Mouse (Mus musculus) spleen, adult 2 months (tissue): ENCODE results near the gene Efna5. TPM values are rescaled to one million over a fixed set of nuclear protein-coding genes. Genes with fewer than 3 reads are reported as not detected.

ENCODE experiments used
- DNase-seq, 2 experiments: peaks; one replicate each; pipeline versions ENCODE4 v3.0.0 to v3.0.0-alpha.2; 2012 to 2021; ENCODE audit warnings: low spot score in 2 of 2, low read depth in 1 of 2
- H3K27ac ChIP-seq: fragments of 200-500 bp; 2 replicates; pipeline ENCODE4 v1.5.1; 2012; ENCODE audit warnings: low read length, inconsistent platforms; ENCODE audit not compliant: insufficient read depth
- H3K27me3 ChIP-seq: fragments of 200-500 bp; 2 replicates; pipeline ENCODE4 v1.6.1; 2012; ENCODE audit warnings: mild to moderate bottlenecking, moderate library complexity, low read length, inconsistent platforms; ENCODE audit not compliant: control insufficient read depth, insufficient read depth
- H3K36me3 ChIP-seq: fragments of 200-500 bp; 2 replicates; pipeline ENCODE4 v1.6.1; 2012; ENCODE audit warnings: mild to moderate bottlenecking, low read length, inconsistent platforms; ENCODE audit not compliant: control insufficient read depth, insufficient read depth
- H3K4me1 ChIP-seq: fragments of 200-500 bp; 2 replicates; pipeline ENCODE4 v1.6.1; 2011; ENCODE audit warnings: inconsistent platforms; ENCODE audit not compliant: control insufficient read depth, insufficient read depth, insufficient read length
- H3K4me3 ChIP-seq: fragments of 200-500 bp; 2 replicates; pipeline ENCODE4 v1.5.1; 2011; ENCODE audit warnings: mild to moderate bottlenecking, inconsistent platforms; ENCODE audit not compliant: insufficient read depth, insufficient read length; ENCODE audit errors: extremely low read depth
- CTCF ChIP-seq: fragments of 200-500 bp; IDR thresholded peaks from 2 replicates; pipeline ENCODE4 v1.5.1; 2011; ENCODE audit warnings: mild to moderate bottlenecking, inconsistent platforms; ENCODE audit not compliant: insufficient read depth, insufficient read length, insufficient replicate concordance; ENCODE audit errors: extremely low read depth
- POLR2A ChIP-seq: fragments of 200-500 bp; IDR thresholded peaks from 2 replicates; pipeline ENCODE4 v1.6.1; 2011; ENCODE audit warnings: low read depth, low read length, inconsistent platforms
- whole genome bisulfite sequencing: fragments of 180-500 bp; shearing (Covaris S2); methylation state at CpG from one replicate; pipeline ENCODE4 v1.1.7; 2018; 5-methylcytosine and 5-hydroxymethylcytosine counted together
- polyA plus RNA-seq: library from polyadenylated mRNA; depleted of rRNA; stranded (reverse); fragments of >200 nt; gene quantifications from 2 replicates; pipeline ENCODE4 v1.2.3, GENCODE M21; 2012; rRNA removed

Gene Efna5
- polyA plus RNA-seq = 0.12 and 0.30 TPM in 2 replicates

DNA sequence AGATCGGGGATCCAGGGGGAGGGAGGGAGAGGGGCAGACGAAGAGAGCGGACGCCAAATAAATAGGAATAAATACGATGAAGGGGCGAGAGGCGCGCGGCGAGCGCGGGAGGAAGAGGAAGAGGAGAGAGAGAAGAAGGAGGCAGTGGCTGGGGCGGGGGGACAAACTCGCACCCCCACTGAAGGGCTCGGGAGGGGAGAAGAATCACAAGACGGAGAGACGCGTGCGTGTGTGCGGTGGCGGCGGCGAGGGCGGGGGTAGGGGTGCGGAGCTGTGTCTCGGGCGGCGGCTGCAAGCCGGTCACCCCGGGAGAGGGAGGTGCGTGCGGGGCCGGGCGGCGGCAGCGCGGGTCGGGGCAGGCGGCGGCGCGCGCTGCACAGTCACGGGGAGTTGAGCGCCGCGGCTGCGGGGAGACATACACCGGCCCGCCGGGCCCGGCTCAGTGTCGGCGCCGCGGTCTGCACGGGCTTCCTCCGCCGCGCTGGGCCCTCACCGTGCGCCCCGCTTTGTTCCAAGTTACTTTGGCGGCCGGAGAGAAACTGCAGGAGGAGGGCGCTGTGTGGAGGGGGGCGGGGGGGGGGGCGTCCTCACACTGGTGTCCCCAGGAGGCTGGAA lies at the start of gene Efna5:
Efna5 (minus strand) TSS at position 142 of the 615 bp plus-strand sequence.
- no peak within 1 kb of the TSS for H3K27ac ChIP-seq
- H3K27me3 ChIP-seq = peaks cover 39% of the 10 kb centered on the region
- peak within 1 kb of the TSS; percentile 58 for H3K4me3 ChIP-seq
- no peak for DNase-seq
- H3K4me1 ChIP-seq = peaks cover 12% of the 10 kb centered on the region
- TF ChIP-seq CTCF (no peak), POLR2A (no peak)
- WGBS = under 1% methylated on average over 46 of the region's 68 CpGs
- no peaks in the 10 kb centered on the region for H3K36me3 ChIP-seq

DNA sequence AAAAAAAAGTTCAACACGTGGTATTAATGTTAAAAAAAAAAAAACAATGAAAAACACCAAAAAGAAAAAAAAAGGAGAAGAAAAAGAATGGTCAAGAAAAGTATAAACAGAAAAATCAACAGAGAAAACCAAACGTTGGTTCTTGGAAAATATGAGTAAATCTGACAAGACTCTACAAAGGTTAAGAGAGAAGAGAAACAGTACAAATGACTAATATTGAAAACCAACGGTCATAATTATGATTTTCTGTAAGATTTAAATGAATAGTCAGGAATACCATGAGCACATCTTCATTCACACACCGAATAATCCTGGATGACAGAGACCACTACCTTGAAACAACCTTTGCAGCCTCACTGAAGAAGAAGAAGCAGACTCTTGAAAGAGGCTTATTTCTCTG lies 34.2 kb upstream of the Efna5 start:
- H3K27ac ChIP-seq = no peak overlapping the region
- H3K4me1 ChIP-seq = no peaks in the 10 kb centered on the region
- H3K4me3 ChIP-seq = no peak overlapping the region
- H3K36me3 ChIP-seq = no peaks in the 10 kb centered on the region
- WGBS = 75% methylated on average over 4 of the region's 4 CpGs
- no peak for TF ChIP-seq CTCF
- TF ChIP-seq POLR2A = no peak
- H3K27me3 ChIP-seq = no peaks in the 10 kb centered on the region
- no peak for DNase-seq

DNA sequence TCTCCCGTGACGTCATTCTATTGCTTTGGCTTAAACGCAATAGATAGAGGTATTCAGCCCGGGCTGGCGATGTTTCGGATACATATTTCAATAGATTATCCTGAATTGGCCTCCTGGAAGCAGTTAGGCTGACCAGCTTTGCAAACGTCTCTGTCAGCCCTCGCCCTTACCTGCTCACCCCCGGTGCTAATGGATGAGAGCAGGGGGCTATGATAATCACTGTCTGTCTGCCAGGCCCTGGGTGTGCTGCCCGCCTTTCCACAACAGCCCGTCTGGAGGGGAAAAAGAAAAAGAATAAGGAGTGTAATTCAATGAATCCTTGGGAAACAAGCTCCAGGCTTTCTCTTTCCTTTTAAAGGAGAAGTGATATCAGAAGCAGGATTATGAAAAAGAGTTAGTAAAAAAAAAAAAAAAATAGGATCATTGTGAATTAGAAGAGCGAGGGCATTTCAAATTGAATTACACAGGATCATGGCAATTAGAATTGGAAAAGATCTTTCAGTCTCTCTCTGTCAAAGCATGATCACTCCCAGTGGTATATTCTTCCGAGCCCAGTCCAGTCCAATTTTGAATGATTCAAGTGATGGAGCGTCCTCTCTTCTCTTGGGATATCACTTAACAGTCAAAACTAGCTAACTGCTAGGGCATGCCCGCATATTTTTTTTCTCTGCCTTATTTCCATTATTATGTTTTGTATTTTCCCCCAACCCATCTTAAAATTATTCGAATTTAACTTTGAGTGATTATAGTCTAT lies 24.8 kb upstream of the Efna5 start:
- DNase-seq = no peak
- Histone ChIP-seq H3K27ac (no peak overlapping the region), H3K4me3 (no peak overlapping the region), H3K4me1 (no peaks in the 10 kb centered on the region), H3K27me3 (no peaks in the 10 kb centered on the region; the same call in 1 of the 2 replicates), H3K36me3 (no peaks in the 10 kb centered on the region)
- TF ChIP-seq CTCF (no peak), POLR2A (no peak)
- WGBS = 83% methylated on average over 16 of the region's 16 CpGs

DNA sequence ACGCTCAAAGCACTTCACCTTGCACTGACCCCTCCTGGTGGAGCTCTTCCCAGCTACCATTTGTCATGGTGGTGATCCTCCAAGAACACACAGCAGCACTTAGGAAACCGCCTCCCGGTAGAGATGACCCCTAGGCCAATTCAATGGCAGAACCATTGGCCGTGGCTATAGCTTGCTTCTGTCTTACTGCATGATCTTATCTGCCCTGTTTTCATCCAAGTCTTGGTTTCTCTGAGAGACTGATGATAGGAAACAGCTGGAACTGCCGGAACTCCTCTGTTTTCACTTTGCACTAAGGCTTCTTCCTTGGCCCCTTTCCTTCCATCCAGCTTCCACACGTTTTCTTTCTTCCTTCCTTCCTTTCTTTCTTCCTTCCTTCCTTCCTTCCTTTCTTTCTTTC lies 17.9 kb upstream of the Efna5 start:
- no peak for DNase-seq
- H3K27ac ChIP-seq = no peak overlapping the region
- H3K36me3 ChIP-seq = no peaks in the 10 kb centered on the region
- no peaks in the 10 kb centered on the region for H3K27me3 ChIP-seq
- no peak overlapping the region for H3K4me3 ChIP-seq
- no peaks in the 10 kb centered on the region for H3K4me1 ChIP-seq
- TF ChIP-seq POLR2A (no peak), CTCF (no peak)
- WGBS = 77% methylated on average over 6 of the region's 6 CpGs

GRCm38 (mm10) chr17:62889991-62890390 lies 8.9 kb upstream of the Efna5 start:
- H3K4me1 ChIP-seq = no peaks in the 10 kb centered on the region
- no peak overlapping the region for H3K27ac ChIP-seq
- H3K27me3 ChIP-seq = peaks cover 1% of the 10 kb centered on the region; the same call in 1 of the 2 replicates
- H3K4me3 ChIP-seq = no peak overlapping the region
- no peak for DNase-seq
- no peaks in the 10 kb centered on the region for H3K36me3 ChIP-seq
- 88% methylated on average over 5 of the region's 5 CpGs for WGBS
- TF ChIP-seq CTCF (no peak), POLR2A (no peak)

DNA sequence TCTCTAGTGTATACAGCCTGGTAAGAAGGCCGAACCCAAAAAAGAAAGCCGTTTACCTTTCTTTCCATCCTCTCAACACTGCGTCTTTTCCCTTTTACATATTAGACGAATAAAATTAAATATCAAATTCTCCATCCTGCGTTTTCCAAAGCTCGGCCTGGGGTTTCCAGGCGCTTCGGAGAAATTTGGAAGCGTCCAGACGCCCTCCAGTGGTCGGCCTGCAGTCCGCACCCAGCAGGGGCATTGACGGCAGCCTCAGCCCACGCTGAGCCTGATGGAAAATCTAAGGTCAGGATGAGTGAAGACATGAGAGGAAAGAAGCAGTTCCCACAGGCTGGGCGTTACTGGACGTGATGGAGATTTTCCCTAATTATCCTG lies 3.0 kb upstream of the Efna5 start:
- no peak overlapping the region for H3K27ac ChIP-seq
- WGBS = under 1% methylated on average over 16 of the region's 16 CpGs
- DNase-seq = peak in 1 of 2 experiments; percentile 57
- H3K4me1 ChIP-seq = peaks cover 12% of the 10 kb centered on the region
- H3K27me3 ChIP-seq = peaks cover 40% of the 10 kb centered on the region
- TF ChIP-seq CTCF (peak; percentile 72; the same call in 1 of the 2 replicates), POLR2A (no peak)
- H3K36me3 ChIP-seq = no peaks in the 10 kb centered on the region
- peak overlapping the region; percentile 46; the same call in 1 of the 2 replicates for H3K4me3 ChIP-seq
